Mouse (Mus musculus) thymus, adult 2 months (tissue): ENCODE results near the gene 2010003K11Rik.

Source experiments
- CTCF ChIP-seq: fragments of 200-500 bp; IDR thresholded peaks from 2 replicates; pipeline ENCODE4 v1.5.1; 2012; ENCODE audit warnings: mild to moderate bottlenecking, control low read depth, low read length, moderate library complexity, borderline replicate concordance; ENCODE audit not compliant: control insufficient read depth, poor library complexity, insufficient read depth; ENCODE audit errors: extremely low read depth
- POLR2A ChIP-seq: fragments of 200-500 bp; IDR thresholded peaks from 2 replicates; pipeline ENCODE4 v1.6.1; 2012; ENCODE audit warnings: mild to moderate bottlenecking, low read length, control low read depth, moderate library complexity; ENCODE audit not compliant: control insufficient read depth, poor library complexity, insufficient read depth; ENCODE audit errors: extremely low read depth

DNA sequence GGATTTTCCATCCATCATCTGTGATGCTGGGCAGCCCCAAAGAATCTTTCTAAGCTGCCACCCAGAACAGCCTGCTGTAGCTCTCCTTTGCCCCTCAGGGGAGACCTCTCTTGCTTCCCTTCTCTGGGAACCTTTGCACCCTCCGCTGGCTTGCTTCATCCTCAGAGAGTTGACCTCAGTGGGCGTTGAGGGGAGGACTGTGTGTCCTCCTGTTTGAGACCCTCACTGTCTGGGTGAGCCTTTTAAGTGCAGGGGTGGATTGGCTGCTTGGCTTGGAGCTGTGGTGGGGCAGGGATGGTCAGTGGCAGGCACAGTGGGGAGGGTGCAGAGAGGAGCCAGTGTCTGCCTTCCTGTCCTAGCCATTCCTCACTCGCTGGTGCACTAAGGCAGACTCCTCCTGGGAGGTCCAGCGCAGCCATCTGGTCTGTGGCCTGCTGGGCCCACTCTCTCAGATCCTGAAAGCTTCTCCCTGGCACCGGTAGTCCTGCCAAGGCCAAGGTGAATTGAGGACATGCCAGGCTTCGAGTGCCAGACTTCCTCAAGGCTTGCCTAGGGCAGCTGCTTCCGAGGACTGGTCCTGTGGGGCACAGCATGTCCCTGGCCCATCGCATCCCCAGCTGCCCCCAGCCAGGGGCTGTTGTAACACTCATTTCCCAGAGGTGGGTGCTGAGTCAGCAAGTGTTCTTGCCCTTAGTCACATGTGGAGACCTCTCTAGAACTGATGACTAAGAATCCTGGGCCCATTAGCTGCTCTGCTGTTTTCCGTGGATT lies 5.7 kb downstream of the 2010003K11Rik start:
- TF ChIP-seq CTCF (no peak), POLR2A (no peak)
